Mouse (Mus musculus): ENCODE measurements around the gene Mxd4.

The Mxd4 gene

GRCm38 (mm10) chr5:34197243-34197642, 9.7 kb upstream of the Mxd4 start:
- peak; percentile 92 for DNase-seq (ENCODE audit: low read depth, low spot score)

- DNase-seq (ENCODE audit: low read depth, low spot score) = no peak
These were observed 8.9 kb upstream of the Mxd4 start for GRCm38 (mm10) chr5:34196423-34196822.

- no peak for DNase-seq (ENCODE audit: low read depth, low spot score)
These were observed 8.3 kb upstream of the Mxd4 start for GRCm38 (mm10) chr5:34195786-34196185.

GRCm38 (mm10) chr5:34194975-34195662, 7.6 kb upstream of the Mxd4 start:
- peak; percentile 77 for DNase-seq (ENCODE audit: low read depth, low spot score)

- no peak for DNase-seq (ENCODE audit: low read depth, low spot score)
These were observed 6.9 kb upstream of the Mxd4 start for GRCm38 (mm10) chr5:34194426-34194825.

- DNase-seq (ENCODE audit: low read depth, low spot score) = no peak
These were observed 4.3 kb upstream of the Mxd4 start for GRCm38 (mm10) chr5:34191843-34192242.

- DNase-seq (ENCODE audit: low read depth, low spot score) = no peak
These were observed 3.5 kb upstream of the Mxd4 start for GRCm38 (mm10) chr5:34191021-34191420.

GRCm38 (mm10) chr5:34189521-34189920, 2.0 kb upstream of the Mxd4 start:
- no peak for DNase-seq (ENCODE audit: low read depth, low spot score)

- DNase-seq (ENCODE audit: low read depth, low spot score) = no peak
These were observed 1.3 kb upstream of the Mxd4 start for GRCm38 (mm10) chr5:34188856-34189255.

- DNase-seq (ENCODE audit: low read depth, low spot score) = no peak
These were observed 544 bp downstream of the Mxd4 start for GRCm38 (mm10) chr5:34186961-34187391.

GRCm38 (mm10) chr5:34186391-34186790, 1.1 kb downstream of the Mxd4 start:
- no peak for DNase-seq (ENCODE audit: low read depth, low spot score)

- no peak for DNase-seq (ENCODE audit: low read depth, low spot score)
These were observed 1.7 kb downstream of the Mxd4 start for GRCm38 (mm10) chr5:34185791-34186190.

GRCm38 (mm10) chr5:34185051-34185580, 2.4 kb downstream of the Mxd4 start:
- DNase-seq (ENCODE audit: low read depth, low spot score) = no peak

GRCm38 (mm10) chr5:34183976-34184375, 3.5 kb downstream of the Mxd4 start:
- no peak for DNase-seq (ENCODE audit: low read depth, low spot score)

- DNase-seq (ENCODE audit: low read depth, low spot score) = no peak
These were observed 4.2 kb downstream of the Mxd4 start for GRCm38 (mm10) chr5:34183156-34183880.

- no peak for DNase-seq (ENCODE audit: low read depth, low spot score)
These were observed 5.0 kb downstream of the Mxd4 start for GRCm38 (mm10) chr5:34182486-34182885.

GRCm38 (mm10) chr5:34177821-34178220, 9.7 kb downstream of the Mxd4 start:
- DNase-seq (ENCODE audit: low read depth, low spot score) = no peak

- no peak for DNase-seq (ENCODE audit: low read depth, low spot score)
These were observed 10.4 kb downstream of the Mxd4 start for GRCm38 (mm10) chr5:34177091-34177490.

- DNase-seq (ENCODE audit: low read depth, low spot score) = no peak
These were observed 10.8 kb downstream of the Mxd4 start for GRCm38 (mm10) chr5:34176691-34177090.

GRCm38 (mm10) chr5:34175403-34175694, 12.2 kb downstream of the Mxd4 start:
- DNase-seq (ENCODE audit: low read depth, low spot score) = no peak

GRCm38 (mm10) chr5:34174550-34175402, 12.7 kb downstream of the Mxd4 start:
- DNase-seq (ENCODE audit: low read depth, low spot score) = no peak

GRCm38 (mm10) chr5:34174021-34174420, 13.5 kb downstream of the Mxd4 start:
- DNase-seq (ENCODE audit: low read depth, low spot score) = no peak

All from telencephalon, adult 2 months (tissue).